Mouse (Mus musculus): ENCODE results near the gene Shb. TPM values are rescaled to one million over a fixed set of nuclear protein-coding genes. Genes with fewer than 3 reads are reported as not detected.
A peak's percentile ranks its signal among the peaks of the same experiment; 100 is the strongest.

Gene Shb
- polyA plus RNA-seq, 1 experiment from 2014 or later = 6.6 TPM

- H3K27me3 ChIP-seq = no peaks in the 10 kb centered on the region
- WGBS = 81% methylated on average over 2 of the region's 2 CpGs
- peaks cover 64% of the 10 kb centered on the region for H3K4me1 ChIP-seq (replicated peaks)
- no peak overlapping the region for H3K9ac ChIP-seq (replicated peaks)
- H3K9me3 ChIP-seq = no peaks in the 10 kb centered on the region
- peak overlapping the region; percentile 95 for H3K4me2 ChIP-seq
- H3K4me3 ChIP-seq (replicated peaks) = peak overlapping the region; percentile 61; the same call in 1 of the 2 replicates
- no peak for ATAC-seq (ENCODE audit: insufficient number of reproducible peaks, insufficient read depth, low FRiP score, low TSS enrichment, low read depth)
- H3K27ac ChIP-seq = no peak overlapping the region
- peaks cover 8% of the 10 kb centered on the region for H3K36me3 ChIP-seq
Measured at GRCm38 (mm10) chr4:45526846-45527561, 5.3 kb downstream of the Shb start.

DNA sequence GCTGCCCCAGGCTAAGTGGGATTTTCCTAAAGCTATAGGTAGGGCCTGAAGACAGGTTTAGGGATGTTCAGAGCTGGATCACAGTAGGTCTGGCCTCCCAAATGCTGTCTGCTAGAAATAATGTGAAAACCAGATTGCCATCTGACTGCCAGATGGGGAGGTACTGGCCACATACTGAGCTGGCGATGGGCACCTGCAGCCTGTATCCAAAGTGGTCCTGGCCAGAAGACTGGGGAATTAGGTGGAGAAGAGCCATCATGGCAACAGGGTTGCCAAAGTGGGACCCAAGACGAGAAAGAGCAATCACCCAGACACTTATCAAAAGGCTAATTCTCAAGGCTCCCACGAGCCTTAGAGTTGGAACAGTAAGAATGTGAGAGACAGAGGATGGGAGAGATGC is 6.1 kb downstream of the Shb start:
- no peak for ATAC-seq (ENCODE audit: insufficient number of reproducible peaks, insufficient read depth, low FRiP score, low TSS enrichment, low read depth)
- Histone ChIP-seq H3K4me1 (replicated peaks) (peaks cover 64% of the 10 kb centered on the region), H3K9ac (replicated peaks) (no peak overlapping the region), H3K27me3 (no peaks in the 10 kb centered on the region), H3K27ac (no peak overlapping the region), H3K9me3 (no peaks in the 10 kb centered on the region), H3K4me3 (replicated peaks) (no peak overlapping the region), H3K36me3 (peaks cover 8% of the 10 kb centered on the region), H3K4me2 (no peak overlapping the region)
- 83% methylated on average over 3 of the region's 3 CpGs for WGBS

- Histone ChIP-seq H3K4me1 (replicated peaks) (peaks cover 65% of the 10 kb centered on the region), H3K27me3 (no peaks in the 10 kb centered on the region), H3K27ac (no peak overlapping the region), H3K9ac (replicated peaks) (no peak overlapping the region), H3K4me2 (no peak overlapping the region), H3K4me3 (replicated peaks) (no peak overlapping the region), H3K36me3 (peaks cover 8% of the 10 kb centered on the region), H3K9me3 (no peaks in the 10 kb centered on the region)
- 86% methylated on average over 3 of the region's 3 CpGs for WGBS
- ATAC-seq (ENCODE audit: insufficient number of reproducible peaks, insufficient read depth, low FRiP score, low TSS enrichment, low read depth) = no peak
Measured at GRCm38 (mm10) chr4:45525541-45525940, 6.7 kb downstream of the Shb start.

- no peak for ATAC-seq (ENCODE audit: insufficient number of reproducible peaks, insufficient read depth, low FRiP score, low TSS enrichment, low read depth)
- H3K36me3 ChIP-seq = peaks cover 8% of the 10 kb centered on the region
- H3K4me3 ChIP-seq (replicated peaks) = no peak overlapping the region
- no peaks in the 10 kb centered on the region for H3K9me3 ChIP-seq
- no peaks in the 10 kb centered on the region for H3K27me3 ChIP-seq
- no peak overlapping the region for H3K9ac ChIP-seq (replicated peaks)
- peaks cover 70% of the 10 kb centered on the region for H3K4me1 ChIP-seq (replicated peaks)
- no peak overlapping the region for H3K27ac ChIP-seq
- 80% methylated on average over 4 of the region's 4 CpGs for WGBS
- no peak overlapping the region for H3K4me2 ChIP-seq
Measured at GRCm38 (mm10) chr4:45524602-45525001, 7.7 kb downstream of the Shb start.

DNA sequence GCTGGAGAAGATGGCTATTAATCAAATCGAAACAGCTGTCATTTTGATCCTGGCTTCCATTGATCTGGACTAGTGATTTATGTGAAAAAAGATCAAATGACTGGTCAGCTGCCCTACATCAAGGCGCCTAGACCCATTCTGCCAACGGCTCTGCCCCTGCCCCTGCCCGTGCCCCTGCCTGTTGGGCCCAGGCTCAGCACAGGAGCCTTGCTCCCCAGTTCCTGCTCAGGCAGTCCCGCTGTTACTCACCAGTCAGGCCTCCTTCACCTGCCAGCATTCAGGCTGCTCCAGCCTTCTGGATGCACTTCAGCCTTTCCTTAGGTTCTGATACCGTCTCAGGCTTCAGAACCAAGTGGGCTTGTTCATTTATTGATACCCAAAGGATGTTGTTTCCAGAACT is 8.9 kb downstream of the Shb start:
- Histone ChIP-seq H3K27me3 (no peaks in the 10 kb centered on the region), H3K9ac (replicated peaks) (no peak overlapping the region), H3K4me3 (replicated peaks) (no peak overlapping the region), H3K27ac (no peak overlapping the region), H3K4me1 (replicated peaks) (peaks cover 57% of the 10 kb centered on the region), H3K9me3 (no peaks in the 10 kb centered on the region), H3K36me3 (peaks cover 8% of the 10 kb centered on the region), H3K4me2 (no peak overlapping the region)
- 70% methylated on average over 6 of the region's 6 CpGs for WGBS
- ATAC-seq (ENCODE audit: insufficient number of reproducible peaks, insufficient read depth, low FRiP score, low TSS enrichment, low read depth) = no peak

DNA sequence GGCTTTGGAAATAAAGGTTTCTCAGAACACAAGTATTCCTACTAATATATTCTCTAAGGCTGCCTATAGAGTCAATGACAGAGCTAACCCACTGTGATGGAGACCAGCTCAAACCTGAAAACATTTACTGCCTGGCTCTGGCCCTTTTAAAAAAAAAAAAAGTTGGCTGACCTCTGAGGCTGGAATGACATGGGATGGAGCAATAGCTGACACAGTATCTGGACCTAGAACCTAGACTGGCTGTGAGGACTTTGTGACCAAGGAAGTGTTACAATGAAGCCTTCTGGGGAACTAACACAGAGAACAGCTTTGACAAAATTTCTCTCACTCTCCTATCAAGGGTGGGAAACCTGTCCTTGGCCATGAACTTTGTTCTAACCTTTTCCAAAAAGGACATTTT is 9.3 kb downstream of the Shb start:
- H3K27me3 ChIP-seq = no peaks in the 10 kb centered on the region
- H3K27ac ChIP-seq = no peak overlapping the region
- no peak overlapping the region for H3K4me3 ChIP-seq (replicated peaks)
- peaks cover 8% of the 10 kb centered on the region for H3K36me3 ChIP-seq
- ATAC-seq (ENCODE audit: insufficient number of reproducible peaks, insufficient read depth, low FRiP score, low TSS enrichment, low read depth) = no peak
- H3K9me3 ChIP-seq = no peaks in the 10 kb centered on the region
- no peak overlapping the region for H3K4me2 ChIP-seq
- peaks cover 56% of the 10 kb centered on the region for H3K4me1 ChIP-seq (replicated peaks)
- H3K9ac ChIP-seq (replicated peaks) = no peak overlapping the region

DNA sequence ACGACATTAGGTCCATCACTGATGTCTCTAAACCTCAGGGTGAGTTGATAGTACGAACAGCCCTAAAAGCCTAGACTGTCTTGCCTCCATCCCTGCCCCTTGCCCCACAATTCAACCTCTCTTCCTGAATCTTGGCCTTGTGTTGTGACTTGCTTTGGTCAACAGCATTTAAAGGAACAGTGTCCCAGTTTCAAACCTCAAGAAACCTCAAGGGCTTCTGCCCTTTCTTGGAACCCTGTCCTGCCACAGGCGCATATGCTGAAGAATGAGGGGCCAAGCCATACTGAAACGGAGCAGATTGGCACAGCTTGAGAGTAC is 9.7 kb downstream of the Shb start:
- Histone ChIP-seq H3K4me3 (replicated peaks) (no peak overlapping the region), H3K9ac (replicated peaks) (no peak overlapping the region), H3K36me3 (peaks cover 8% of the 10 kb centered on the region), H3K4me2 (no peak overlapping the region), H3K27me3 (no peaks in the 10 kb centered on the region), H3K4me1 (replicated peaks) (peaks cover 56% of the 10 kb centered on the region), H3K9me3 (no peaks in the 10 kb centered on the region), H3K27ac (no peak overlapping the region)
- 85% methylated on average over 4 of the region's 4 CpGs for WGBS
- no peak for ATAC-seq (ENCODE audit: insufficient number of reproducible peaks, insufficient read depth, low FRiP score, low TSS enrichment, low read depth)

DNA sequence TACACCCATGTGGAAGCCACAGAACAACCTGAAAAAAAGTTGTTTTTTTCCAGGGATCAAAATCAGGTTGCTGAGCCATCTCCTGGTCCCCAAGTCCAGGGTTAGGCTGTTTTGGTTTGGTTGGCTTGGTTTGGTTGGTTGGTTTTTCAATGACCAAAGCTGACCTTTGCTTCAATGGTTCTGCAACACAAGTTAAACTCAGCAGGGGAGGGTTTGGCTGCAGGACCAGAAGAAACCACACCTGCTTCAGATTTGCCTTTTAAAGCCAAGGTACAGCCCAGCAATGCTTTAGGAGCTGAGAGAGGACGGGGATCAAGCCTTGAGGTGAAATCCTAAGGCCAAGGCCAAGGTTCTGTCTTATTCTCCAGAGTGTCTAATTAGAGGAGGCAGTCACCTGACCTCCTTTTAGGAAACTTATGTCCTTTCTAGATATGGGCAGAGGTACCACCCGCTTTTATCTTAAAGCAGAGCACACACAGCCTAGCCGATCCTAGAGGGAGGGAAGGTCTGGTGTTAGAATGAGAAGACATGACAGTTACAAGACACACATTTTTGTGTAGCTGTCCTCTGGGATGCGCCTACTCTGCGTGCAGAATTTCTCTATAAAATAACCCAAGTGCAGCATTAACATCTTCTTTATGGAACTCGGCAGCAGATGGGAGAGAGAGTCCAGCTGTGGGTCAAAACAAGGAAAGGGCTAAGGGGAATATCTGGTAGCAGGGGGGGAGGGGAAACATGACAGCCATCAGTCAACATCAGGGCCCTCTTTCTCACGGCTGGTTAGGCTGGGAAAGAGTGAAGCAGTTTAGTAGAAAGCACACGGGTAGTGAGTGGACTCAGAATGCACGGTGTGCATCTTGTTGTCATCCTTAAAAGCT is 10.3 kb downstream of the Shb start:
- H3K9ac ChIP-seq (replicated peaks) = no peak overlapping the region
- WGBS = 59% methylated on average over 9 of the region's 9 CpGs
- H3K27ac ChIP-seq = no peak overlapping the region
- no peak overlapping the region for H3K4me3 ChIP-seq (replicated peaks)
- H3K36me3 ChIP-seq = peaks cover 8% of the 10 kb centered on the region
- peaks cover 56% of the 10 kb centered on the region for H3K4me1 ChIP-seq (replicated peaks)
- no peaks in the 10 kb centered on the region for H3K27me3 ChIP-seq
- no peak for ATAC-seq (ENCODE audit: insufficient number of reproducible peaks, insufficient read depth, low FRiP score, low TSS enrichment, low read depth)
- no peak overlapping the region for H3K4me2 ChIP-seq
- H3K9me3 ChIP-seq = no peaks in the 10 kb centered on the region

DNA sequence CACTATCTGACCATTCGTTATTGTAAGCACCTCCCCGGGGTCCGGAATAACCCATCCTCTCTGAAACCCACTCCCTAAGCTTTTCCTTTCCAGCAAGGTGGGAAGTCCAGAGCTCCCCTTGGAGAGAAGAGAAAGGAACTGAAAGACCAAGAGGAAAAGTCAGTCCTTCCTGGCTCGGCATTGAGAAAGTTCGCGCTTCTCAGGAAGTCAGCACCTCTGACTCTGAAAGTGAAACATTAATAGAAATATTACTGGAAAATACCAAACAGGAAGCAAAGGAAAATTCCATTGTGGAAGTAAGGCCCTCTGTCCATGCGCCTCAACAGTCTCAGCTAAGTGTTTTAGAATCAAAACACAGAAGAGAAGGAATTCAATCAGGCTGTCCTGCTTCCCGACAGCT is 11.9 kb downstream of the Shb start:
- no peak overlapping the region for H3K9ac ChIP-seq (replicated peaks)
- H3K27ac ChIP-seq = no peak overlapping the region
- 78% methylated on average over 8 of the region's 8 CpGs for WGBS
- peaks cover 49% of the 10 kb centered on the region for H3K4me1 ChIP-seq (replicated peaks)
- H3K4me2 ChIP-seq = no peak overlapping the region
- peaks cover 4% of the 10 kb centered on the region; the same call in 1 of the 2 replicates for H3K36me3 ChIP-seq
- ATAC-seq (ENCODE audit: insufficient number of reproducible peaks, insufficient read depth, low FRiP score, low TSS enrichment, low read depth) = no peak
- no peak overlapping the region for H3K4me3 ChIP-seq (replicated peaks)
- no peaks in the 10 kb centered on the region for H3K27me3 ChIP-seq
- no peaks in the 10 kb centered on the region for H3K9me3 ChIP-seq

- Histone ChIP-seq H3K27ac (no peak overlapping the region), H3K36me3 (no peaks in the 10 kb centered on the region), H3K4me1 (replicated peaks) (peaks cover 70% of the 10 kb centered on the region), H3K27me3 (no peaks in the 10 kb centered on the region), H3K9ac (replicated peaks) (no peak overlapping the region), H3K4me2 (no peak overlapping the region), H3K4me3 (replicated peaks) (no peak overlapping the region), H3K9me3 (no peaks in the 10 kb centered on the region)
- ATAC-seq (ENCODE audit: insufficient number of reproducible peaks, insufficient read depth, low FRiP score, low TSS enrichment, low read depth) = no peak
- WGBS = 52% methylated on average over 4 of the region's 4 CpGs
Measured at GRCm38 (mm10) chr4:45517399-45517798, 14.9 kb downstream of the Shb start.

- Histone ChIP-seq H3K4me3 (replicated peaks) (no peak overlapping the region), H3K36me3 (no peaks in the 10 kb centered on the region), H3K27ac (no peak overlapping the region), H3K27me3 (no peaks in the 10 kb centered on the region), H3K4me1 (replicated peaks) (peaks cover 56% of the 10 kb centered on the region), H3K9me3 (no peaks in the 10 kb centered on the region), H3K4me2 (no peak overlapping the region), H3K9ac (replicated peaks) (no peak overlapping the region)
- no peak for ATAC-seq (ENCODE audit: insufficient number of reproducible peaks, insufficient read depth, low FRiP score, low TSS enrichment, low read depth)
- 60% methylated on average over 4 of the region's 4 CpGs for WGBS
Measured at GRCm38 (mm10) chr4:45515894-45516293, 16.4 kb downstream of the Shb start.

Measured in limb, embryonic 12.5 days (tissue).